Mouse (Mus musculus) layer of hippocampus, adult 6 months (tissue): ENCODE measurements around the gene Gm21981. TPM values are rescaled to one million over a fixed set of nuclear protein-coding genes. Genes with fewer than 3 reads are reported as not detected.

Experiments
- long read RNA-seq, 2 experiments: library from polyadenylated mRNA; unstranded; transcript quantifications; one replicate each; pipeline ENCODE4 v2.0.0; 2019 to 2020
- polyA plus RNA-seq: library from polyadenylated mRNA; unstranded; fragments of <200 nt; fragmentation: Nextera tagmentation; gene quantifications from 2 replicates; pipeline ENCODE4 v1.2.3, GENCODE M21; 2021

Gm21981 gene
- polyA plus RNA-seq: 1.0 TPM in 2 replicates
- long read RNA-seq, experiment 1, partial matches to known transcripts: 3 of 3 reads
- long read RNA-seq, experiment 1, other reads (novel, unspliced or antisense): 0 of 3 reads
- long read RNA-seq, experiment 2: 0 reads

DNA sequence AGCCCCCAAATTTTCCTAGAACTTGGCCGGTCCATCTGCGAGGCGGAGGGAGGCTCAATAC, at the start of gene Gm21981:
TSS of gene Gm21981 (minus strand) at position 14 of the 61 bp plus-strand sequence.

DNA sequence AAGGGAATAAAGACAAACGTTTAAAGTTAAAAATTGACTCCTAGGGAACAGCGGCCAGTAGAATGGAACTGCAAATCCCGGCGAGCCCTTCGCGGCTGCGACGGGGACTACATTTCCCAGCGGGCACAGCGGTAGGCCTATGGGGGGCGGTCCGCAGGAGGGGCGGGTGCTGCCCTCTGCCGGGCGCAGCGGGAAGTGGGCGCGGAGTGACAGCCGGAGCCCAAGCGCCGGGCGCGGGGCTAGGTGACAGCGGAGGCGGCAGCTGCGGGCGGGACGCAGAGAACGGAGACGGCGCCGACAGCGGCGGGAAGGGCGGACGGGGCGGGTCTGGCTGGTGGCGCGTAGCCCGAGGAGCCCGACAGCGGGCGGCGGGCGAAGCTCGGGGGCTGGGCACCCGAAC, 42.6 kb upstream of the Gm21981 start, which contains the start of gene Tfeb:
TSS of gene Tfeb (plus strand) at position 175 of the 400 bp plus-strand sequence.

DNA sequence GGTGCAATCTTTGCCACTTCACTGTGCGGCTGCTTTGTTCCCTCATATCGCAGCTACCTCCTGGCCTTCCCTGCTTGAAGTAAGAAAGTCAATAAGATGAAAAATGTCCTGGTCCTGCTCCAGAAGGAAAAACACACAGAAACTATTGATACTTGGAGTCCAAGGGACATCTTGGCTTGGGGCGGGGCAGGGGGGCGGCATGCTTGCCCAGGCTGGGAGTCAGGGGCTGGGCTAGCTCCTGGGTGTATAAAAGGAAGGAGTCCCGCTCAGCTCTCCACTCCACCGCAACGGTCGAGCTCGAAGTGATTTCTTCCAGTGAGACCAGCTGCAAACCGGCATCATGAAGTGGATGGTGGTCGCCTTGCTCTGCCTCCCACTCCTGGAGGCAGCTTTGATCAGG, 32.3 kb upstream of the Gm21981 start, which contains the start of gene Pgc:
TSS of gene Pgc (plus strand) at position 277 of the 400 bp plus-strand sequence.

DNA sequence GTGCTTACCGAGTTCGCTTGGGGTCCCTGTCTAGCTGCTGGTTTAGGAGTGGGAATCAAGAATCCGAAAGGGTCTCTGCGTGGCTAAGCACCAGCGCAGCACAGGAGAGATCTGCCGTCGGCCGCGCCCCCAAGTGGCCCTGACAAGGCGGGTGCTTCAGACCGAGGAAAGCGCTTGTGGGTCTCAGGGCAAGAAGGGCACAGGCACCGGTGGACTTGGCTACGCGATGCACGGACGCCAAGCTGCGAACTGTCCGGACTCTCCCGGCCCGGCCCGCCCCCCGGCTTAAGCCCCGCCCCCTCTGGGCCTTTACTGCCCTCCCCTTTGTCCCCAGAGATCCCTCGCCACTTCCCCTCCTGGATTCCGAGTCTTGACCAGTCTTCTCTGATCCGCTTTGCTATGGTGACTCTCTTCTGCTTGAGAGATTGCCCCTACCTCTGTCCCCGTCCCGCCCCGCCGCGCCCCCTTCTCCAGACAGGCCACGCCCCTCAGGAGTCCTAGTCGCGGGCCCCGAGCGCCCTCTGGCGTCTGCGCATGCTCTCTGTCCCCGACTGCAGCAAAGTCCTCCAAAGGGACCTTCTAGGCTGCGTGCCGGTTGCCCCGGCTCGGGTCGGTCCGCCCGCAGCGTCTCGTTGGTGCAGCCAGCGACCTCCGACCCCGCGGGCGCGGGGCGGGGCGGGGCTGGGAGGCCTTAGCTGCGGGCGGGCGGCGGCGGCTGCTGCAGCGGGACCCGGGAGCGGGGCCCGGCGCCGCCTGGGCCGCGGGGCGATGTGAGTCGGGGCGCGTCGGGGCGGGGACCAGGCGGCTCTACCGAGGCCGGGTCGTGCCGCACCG, 465 bp upstream of the Gm21981 start, which contains the start of gene Prickle4:
TSS of gene Prickle4 (minus strand) at position 234 of the 834 bp plus-strand sequence.

DNA sequence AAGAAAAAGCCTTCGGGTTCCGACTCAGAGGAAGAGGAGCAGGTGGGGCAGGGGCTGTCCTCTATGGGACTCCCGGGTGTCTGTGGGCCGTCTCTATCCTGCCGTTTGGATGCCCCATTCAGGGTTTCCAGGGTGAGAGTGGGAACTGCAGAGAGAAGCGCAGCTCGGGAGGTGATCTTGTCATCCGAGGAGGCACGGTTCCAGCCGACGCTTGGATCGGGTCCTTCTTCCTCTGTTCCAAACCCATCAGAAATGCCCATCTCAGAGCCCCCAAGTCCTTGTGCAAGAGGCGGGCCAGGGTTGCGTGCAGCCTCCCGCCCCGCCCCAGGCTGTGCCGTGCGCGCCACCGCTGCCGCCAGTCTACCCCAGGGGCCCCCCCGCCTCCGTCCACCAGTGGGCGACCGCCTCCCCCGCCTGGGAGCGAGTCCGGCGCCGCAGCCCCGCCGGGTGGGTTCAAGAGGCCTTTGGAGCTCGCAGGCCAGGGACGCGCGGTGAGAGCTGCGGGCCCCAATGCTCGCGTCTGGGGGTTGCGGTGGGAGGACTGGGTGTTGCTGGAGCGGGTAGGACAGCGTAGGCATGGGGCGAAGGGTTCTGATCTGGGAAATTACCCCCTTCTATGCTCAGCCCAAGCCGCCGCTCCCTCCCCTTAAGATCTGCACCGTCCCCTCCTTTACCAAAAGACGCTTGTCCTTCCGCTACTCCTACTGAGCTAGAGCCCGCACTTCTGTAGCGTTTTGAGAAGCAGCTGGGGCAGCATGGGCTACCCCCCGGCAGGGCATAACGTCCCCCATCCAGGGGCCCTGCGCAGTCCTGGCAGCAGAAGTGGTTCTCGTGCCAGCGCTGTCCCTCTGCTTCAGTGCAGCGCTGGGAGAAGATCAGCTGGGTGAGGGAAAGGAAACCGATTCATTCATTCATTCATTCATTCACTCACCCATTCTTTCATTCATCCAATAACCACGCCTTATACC, 5.4 kb downstream of the Gm21981 start, which contains the start of gene Frs3:
TSS of gene Frs3 (plus strand) at position 423 of the 968 bp plus-strand sequence.

DNA sequence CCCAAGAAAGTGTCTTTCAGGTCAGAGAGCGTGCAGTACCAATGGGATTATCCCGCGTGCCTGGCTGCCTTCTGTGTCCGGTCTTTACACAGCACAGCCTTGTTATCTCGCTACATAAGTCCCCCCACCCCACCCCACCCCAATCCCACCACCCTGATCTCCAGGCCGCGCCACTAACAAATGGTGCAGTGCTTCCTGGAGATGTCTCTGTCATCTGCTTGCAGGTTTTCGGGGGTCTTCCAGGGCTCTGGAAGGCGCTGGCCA, 6.0 kb downstream of the Gm21981 start, which contains the start of gene Tomm6:
TSS of gene Tomm6 (minus strand) at position 43 of the 264 bp plus-strand sequence.

Other genes starting within 250 kb of the Gm21981 start
- gene Taf8, start 192.2 kb downstream of the Gm21981 start, polyA plus RNA-seq: 6.0 and 6.4 TPM in 2 replicates
- 45.7 and 49.1 TPM in 2 replicates for gene Ccnd3, start 189.4 kb downstream of the Gm21981 start, polyA plus RNA-seq
- gene Bysl, start 83.0 kb downstream of the Gm21981 start, polyA plus RNA-seq: 15.7 TPM in 2 replicates
- 14.8 and 15.8 TPM in 2 replicates for gene Med20, start 82.9 kb downstream of the Gm21981 start, polyA plus RNA-seq
- gene Gm20517, start 82.9 kb downstream of the Gm21981 start, polyA plus RNA-seq: 6.4 and 6.7 TPM in 2 replicates
- gene Usp49, start 63.8 kb downstream of the Gm21981 start, polyA plus RNA-seq: 3.9 and 4.8 TPM in 2 replicates
- gene Tomm6, start 6.1 kb downstream of the Gm21981 start, polyA plus RNA-seq: 347 and 374 TPM in 2 replicates
- gene Frs3, start 5.4 kb downstream of the Gm21981 start, polyA plus RNA-seq: 9.0 and 11.4 TPM in 2 replicates
- gene Prickle4, start 281 bp upstream of the Gm21981 start, polyA plus RNA-seq: 0.36 TPM in 1 of 2 replicates, not detected in the other
- gene Pgc, start 32.4 kb upstream of the Gm21981 start, polyA plus RNA-seq: not detected in 2 replicates
- gene Tfeb, start 42.6 kb upstream of the Gm21981 start, polyA plus RNA-seq: 3.7 and 3.8 TPM in 2 replicates
- not detected in 2 replicates for gene Mdfi, start 140.2 kb upstream of the Gm21981 start, polyA plus RNA-seq
- gene Foxp4, start 230.2 kb upstream of the Gm21981 start, polyA plus RNA-seq: 19.9 and 42.5 TPM in 2 replicates